Mouse (Mus musculus): Measurements from ENCODE around the gene P2ry10b.

GRCm38 (mm10) chrX:107116987-107117386 is 31.7 kb upstream of the P2ry10b start:
- no peak for TF ChIP-seq MAX (IDR thresholded peaks at IDR 0.05)
- TF ChIP-seq MYOG (IDR thresholded peaks at IDR 0.05; ENCODE audit: control insufficient read depth, extremely low read depth, insufficient read length), result no peak
- no peak for TF ChIP-seq CTCF (IDR thresholded peaks at IDR 0.05; ENCODE audit: control insufficient read depth, insufficient read depth, insufficient read length)
- no peak for TF ChIP-seq USF1 (IDR thresholded peaks at IDR 0.05; ENCODE audit: low read depth)
